Mouse (Mus musculus) spleen, postnatal 10 days (tissue): Measurements from ENCODE around the gene Dhtkd1.
"Not testable (repeated sequence)": the region's sequence is repeated elsewhere in the genome, so short reads cannot be mapped to it uniquely, and the experiment has no call there.

Experiments used
- DNase-seq, 2 experiments: peaks; one replicate each; pipeline ENCODE4 v3.0.0; 2021 to 2022; ENCODE audit warnings: low spot score in 2 of 2

Gene Dhtkd1

GRCm38 (mm10) chr2:5942416-5943032 lies at the start of gene Dhtkd1:
Gene Dhtkd1 (minus strand): TSS chr2:5942792.
- DNase-seq = peak; percentile 45 to 54

GRCm38 (mm10) chr2:5977532-5977931 lies 34.9 kb upstream of the Dhtkd1 start:
- no peak for DNase-seq

GRCm38 (mm10) chr2:5970629-5971028 lies 28.0 kb upstream of the Dhtkd1 start:
- DNase-seq = not testable (repeated sequence)

GRCm38 (mm10) chr2:5965972-5966371 lies 23.4 kb upstream of the Dhtkd1 start:
- DNase-seq = no peak

- DNase-seq = not testable (repeated sequence)
Measured at GRCm38 (mm10) chr2:5963729-5964128, 21.1 kb upstream of the Dhtkd1 start.

GRCm38 (mm10) chr2:5962265-5962664 lies 19.7 kb upstream of the Dhtkd1 start:
- no peak for DNase-seq

- peak in 1 of 2 experiments; percentile 37 for DNase-seq
Measured at GRCm38 (mm10) chr2:5957705-5958104, 15.1 kb upstream of the Dhtkd1 start.

GRCm38 (mm10) chr2:5951621-5952211 lies 9.1 kb upstream of the Dhtkd1 start:
- peak in 1 of 2 experiments; percentile 75 for DNase-seq

GRCm38 (mm10) chr2:5950766-5951595 lies 8.4 kb upstream of the Dhtkd1 start, which contains the start of gene Upf2:
Gene Upf2 (plus strand): TSS chr2:5951469.
- DNase-seq = peak; percentile 93 to 98

GRCm38 (mm10) chr2:5950305-5950704 lies 7.7 kb upstream of the Dhtkd1 start:
- peak; percentile 21 to 39 for DNase-seq

- DNase-seq = not testable (repeated sequence)
Measured at GRCm38 (mm10) chr2:5949821-5950220, 7.2 kb upstream of the Dhtkd1 start.

GRCm38 (mm10) chr2:5948964-5949363 lies 6.4 kb upstream of the Dhtkd1 start:
- no peak for DNase-seq

GRCm38 (mm10) chr2:5946876-5947275 lies 4.3 kb upstream of the Dhtkd1 start:
- no peak for DNase-seq

GRCm38 (mm10) chr2:5945629-5946028 lies 3.0 kb upstream of the Dhtkd1 start:
- DNase-seq = no peak

GRCm38 (mm10) chr2:5943071-5943470 lies 479 bp upstream of the Dhtkd1 start:
- no peak for DNase-seq

GRCm38 (mm10) chr2:5941861-5942415 lies 654 bp downstream of the Dhtkd1 start:
- no peak for DNase-seq

GRCm38 (mm10) chr2:5940936-5941335 lies 1.7 kb downstream of the Dhtkd1 start:
- no peak for DNase-seq

- no peak for DNase-seq
Measured at GRCm38 (mm10) chr2:5939911-5940310, 2.7 kb downstream of the Dhtkd1 start.

GRCm38 (mm10) chr2:5939319-5939718 lies 3.3 kb downstream of the Dhtkd1 start:
- no peak for DNase-seq

- no peak for DNase-seq
Measured at GRCm38 (mm10) chr2:5936550-5936949, 6.0 kb downstream of the Dhtkd1 start.

- DNase-seq = no peak
Measured at GRCm38 (mm10) chr2:5936068-5936467, 6.5 kb downstream of the Dhtkd1 start.

GRCm38 (mm10) chr2:5934936-5935335 lies 7.7 kb downstream of the Dhtkd1 start:
- no peak for DNase-seq
